Mouse (Mus musculus) embryonic fibroblast, embryonic 13.5 days (primary cell): ENCODE results near the gene Ildr2.

Source experiments
- CTCF ChIP-seq: IDR thresholded peaks from 2 replicates; pipeline ENCODE4 v1.5.1; 2011; ENCODE audit warnings: mild to moderate bottlenecking, control low read depth, low read length, moderate library complexity, borderline replicate concordance; ENCODE audit not compliant: insufficient read depth
- POLR2A ChIP-seq: IDR thresholded peaks from 2 replicates; pipeline ENCODE4 v1.6.1; 2011; ENCODE audit warnings: low read depth, mild to moderate bottlenecking, control low read depth, low read length, moderate library complexity

- no peak for TF ChIP-seq POLR2A
- no peak for TF ChIP-seq CTCF
These were observed 43.7 kb downstream of the Ildr2 start for GRCm38 (mm10) chr1:166297499-166298111.
